Mouse (Mus musculus) lung, embryonic 14.5 days (tissue): Measurements from ENCODE around the gene Casr. TPM values are rescaled to one million over a fixed set of nuclear protein-coding genes. Genes with fewer than 3 reads are reported as not detected.

ENCODE experiments used
- ATAC-seq: fragments of 200-750 bp; cut with Nextera tagmentation; 2 replicates; pipeline ENCODE4 v1.8.0; 2017; ENCODE audit warnings: mild to moderate bottlenecking, moderate TSS enrichment, moderate library complexity; ENCODE audit not compliant: insufficient read depth
- DNase-seq: peaks from one replicate; pipeline ENCODE4 v3.0.0-alpha.2; 2015
- H3K27ac ChIP-seq: fragments of 300-500 bp; sonication (generic); 2 replicates; pipeline ENCODE4 v1.5.1; 2014; ENCODE audit warnings: low read depth, mild to moderate bottlenecking, moderate library complexity
- H3K27me3 ChIP-seq: fragments of 300-500 bp; sonication (generic); 2 replicates; pipeline ENCODE4 v1.6.1; 2014; ENCODE audit warnings: low read length, control low read depth; ENCODE audit not compliant: insufficient read depth
- H3K36me3 ChIP-seq: fragments of 300-500 bp; sonication (generic); 2 replicates; pipeline ENCODE4 v1.6.1; 2014; ENCODE audit warnings: control low read depth; ENCODE audit not compliant: insufficient read depth
- H3K4me1 ChIP-seq: fragments of 300-500 bp; sonication (generic); 2 replicates; pipeline ENCODE4 v1.6.1; 2014; ENCODE audit warnings: antibody characterized with exemption, control low read depth; ENCODE audit not compliant: insufficient read depth
- H3K4me2 ChIP-seq: fragments of 300-500 bp; sonication (generic); 2 replicates; pipeline ENCODE4 v1.6.1; 2014; ENCODE audit warnings: mild to moderate bottlenecking
- H3K4me3 ChIP-seq: fragments of 300-500 bp; sonication (generic); 2 replicates; pipeline ENCODE4 v1.5.1; 2014; ENCODE audit warnings: low read depth, low read length
- H3K9ac ChIP-seq: fragments of 300-500 bp; sonication (generic); 2 replicates; pipeline ENCODE4 v1.6.1; 2014
- H3K9me3 ChIP-seq: fragments of 300-500 bp; sonication (generic); 2 replicates; pipeline ENCODE4 v1.6.1; 2016; ENCODE audit warnings: low read depth, low read length, control low read depth
- CTCF ChIP-seq: IDR thresholded peaks from 2 replicates; pipeline ENCODE4 v1.5.1; 2016; ENCODE audit warnings: antibody characterized with exemption, low read depth
- WGBS: fragments of 180-500 bp; shearing (Covaris S2); extraction: QIAGEN DNeasy Blood & Tissue Kit; methylation state at CpG from one replicate; pipeline ENCODE4 v1.1.7; 2014; 5-methylcytosine and 5-hydroxymethylcytosine counted together
- polyA plus RNA-seq: library from polyadenylated mRNA; unstranded; fragments of >200 nt; fragmentation: Nextera tagmentation; extraction: Ambion mirVana; gene quantifications from 2 replicates; pipeline ENCODE4 v1.2.1, GENCODE M21; 2014

The Casr gene
- polyA plus RNA-seq, 1 experiment from 2014 or later = not detected

GRCm38 (mm10) chr16:36474849-36475248 lies 87.1 kb downstream of the Casr start:
- H3K27ac ChIP-seq = no peak overlapping the region
- no peaks in the 10 kb centered on the region for H3K9me3 ChIP-seq
- no peaks in the 10 kb centered on the region for H3K36me3 ChIP-seq
- H3K4me3 ChIP-seq = no peak overlapping the region
- no peak overlapping the region for H3K9ac ChIP-seq
- 68% methylated on average over 2 of the region's 2 CpGs for WGBS
- ATAC-seq (no peak), DNase-seq (no peak)
- no peak for TF ChIP-seq CTCF
- H3K4me2 ChIP-seq = no peak overlapping the region
- no peaks in the 10 kb centered on the region for H3K27me3 ChIP-seq
- no peaks in the 10 kb centered on the region for H3K4me1 ChIP-seq

DNA sequence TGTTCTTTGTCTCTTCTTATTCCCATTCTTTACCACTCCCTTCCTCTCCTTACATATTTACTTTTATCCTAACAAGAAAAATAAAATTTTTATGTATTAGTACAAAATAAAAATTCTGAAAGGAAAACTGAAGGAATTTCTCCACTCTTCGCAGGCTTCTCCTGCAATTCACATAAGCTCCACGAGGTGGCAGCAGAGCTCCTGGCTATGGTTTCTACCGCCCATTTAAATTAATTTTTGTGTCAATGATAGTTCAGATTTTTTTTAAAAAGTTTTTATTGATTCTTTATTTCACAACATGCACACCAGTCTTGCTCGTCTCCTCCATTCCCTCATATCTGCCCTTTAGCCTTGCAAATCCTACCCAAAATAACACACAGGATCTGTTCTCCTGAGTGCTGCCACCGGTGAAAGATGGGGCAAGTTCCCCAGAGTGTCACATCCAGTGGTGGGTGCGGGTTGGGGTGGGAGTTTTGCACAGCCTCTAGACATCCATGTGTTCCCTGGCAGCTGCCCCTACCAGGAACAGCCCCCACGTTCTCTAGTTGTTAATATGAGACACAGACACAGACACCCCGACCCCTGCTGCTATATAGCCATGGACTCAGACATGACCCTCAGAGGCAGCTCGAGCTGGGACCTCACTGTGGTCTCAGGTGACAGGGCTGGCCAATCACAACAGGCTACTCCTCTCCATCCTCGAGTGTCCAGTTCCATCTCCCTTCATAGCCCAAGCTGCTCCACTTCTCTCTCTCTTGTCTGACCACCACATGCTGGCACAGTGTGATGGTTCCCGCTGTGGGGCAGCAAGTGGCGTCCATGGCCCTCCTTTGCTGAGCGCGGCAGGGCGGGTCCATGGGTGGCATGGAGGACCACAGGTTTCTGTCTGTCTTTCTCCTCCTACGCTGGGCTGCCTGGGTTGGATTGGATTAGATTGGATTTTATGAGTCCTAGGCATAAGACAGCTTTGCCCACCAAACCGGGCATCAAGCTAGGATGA lies 88.4 kb downstream of the Casr start:
- ATAC-seq = no peak; the same call in 1 of the 2 replicates

DNA sequence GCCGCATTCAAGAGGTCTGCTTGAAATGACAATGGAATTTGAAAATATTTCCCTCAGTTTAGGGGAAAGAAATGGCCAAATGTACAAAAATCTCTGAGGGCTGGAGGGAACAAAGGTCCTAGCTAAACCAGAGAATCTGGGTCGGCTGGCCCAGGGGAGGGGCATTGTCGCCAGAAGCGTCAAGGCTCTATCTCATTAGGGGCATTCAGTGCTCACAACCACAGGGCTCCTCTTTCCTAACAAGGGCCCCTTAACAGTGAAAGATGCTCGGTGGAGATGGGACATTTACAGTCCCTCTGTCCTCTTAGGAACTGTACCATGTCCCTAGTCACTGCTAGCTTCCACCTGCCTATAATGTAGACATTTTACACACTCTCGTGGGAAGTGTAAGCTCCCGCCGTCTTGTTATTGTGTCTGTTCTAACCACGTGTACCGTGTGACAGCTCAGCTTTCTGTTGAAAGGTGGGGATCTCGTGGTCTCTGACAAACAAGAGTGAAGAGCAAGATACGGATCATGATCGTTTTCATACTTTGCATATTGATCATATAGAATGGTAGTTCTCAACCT lies 90.8 kb downstream of the Casr start:
- DNase-seq (no peak), ATAC-seq (no peak)
- Histone ChIP-seq H3K27me3 (no peaks in the 10 kb centered on the region), H3K4me2 (no peak overlapping the region), H3K4me3 (no peak overlapping the region), H3K27ac (no peak overlapping the region), H3K9me3 (no peaks in the 10 kb centered on the region), H3K9ac (no peak overlapping the region), H3K36me3 (no peaks in the 10 kb centered on the region), H3K4me1 (no peaks in the 10 kb centered on the region)
- WGBS = 57% methylated on average over 13 of the region's 13 CpGs
- TF ChIP-seq CTCF = no peak

More for the DNA sequence above, 88.4 kb downstream of the Casr start:
- H3K9ac ChIP-seq = no peak overlapping the region
- WGBS = 45% methylated on average over 17 of the region's 17 CpGs
- H3K4me3 ChIP-seq = no peak overlapping the region
- H3K4me2 ChIP-seq = no peak overlapping the region
- peak; percentile 81 for TF ChIP-seq CTCF
- no peaks in the 10 kb centered on the region for H3K9me3 ChIP-seq
- no peaks in the 10 kb centered on the region for H3K36me3 ChIP-seq
- no peaks in the 10 kb centered on the region for H3K27me3 ChIP-seq
- peak; percentile 73 for DNase-seq
- H3K27ac ChIP-seq = no peak overlapping the region
- no peaks in the 10 kb centered on the region for H3K4me1 ChIP-seq

- no peaks in the 10 kb centered on the region for H3K4me1 ChIP-seq
- peak; percentile 39 for TF ChIP-seq CTCF
- H3K9me3 ChIP-seq = no peaks in the 10 kb centered on the region
- 10% methylated on average over 2 of the region's 2 CpGs for WGBS
- H3K36me3 ChIP-seq = no peaks in the 10 kb centered on the region
- no peak overlapping the region for H3K9ac ChIP-seq
- H3K27ac ChIP-seq = no peak overlapping the region
- no peak overlapping the region for H3K4me2 ChIP-seq
- ATAC-seq (no peak), DNase-seq (peak; percentile 19)
- no peak overlapping the region for H3K4me3 ChIP-seq
- H3K27me3 ChIP-seq = no peaks in the 10 kb centered on the region
Observed at GRCm38 (mm10) chr16:36469955-36470478, 91.9 kb downstream of the Casr start.

- Histone ChIP-seq H3K4me2 (no peak overlapping the region), H3K9ac (no peak overlapping the region), H3K27ac (no peak overlapping the region), H3K9me3 (no peaks in the 10 kb centered on the region), H3K4me1 (no peaks in the 10 kb centered on the region), H3K27me3 (no peaks in the 10 kb centered on the region), H3K36me3 (no peaks in the 10 kb centered on the region), H3K4me3 (no peak overlapping the region)
- ATAC-seq (no peak), DNase-seq (no peak)
- TF ChIP-seq CTCF = no peak
- WGBS = 74% methylated on average over 9 of the region's 9 CpGs
Observed at GRCm38 (mm10) chr16:36469367-36469766, 92.6 kb downstream of the Casr start.

DNA sequence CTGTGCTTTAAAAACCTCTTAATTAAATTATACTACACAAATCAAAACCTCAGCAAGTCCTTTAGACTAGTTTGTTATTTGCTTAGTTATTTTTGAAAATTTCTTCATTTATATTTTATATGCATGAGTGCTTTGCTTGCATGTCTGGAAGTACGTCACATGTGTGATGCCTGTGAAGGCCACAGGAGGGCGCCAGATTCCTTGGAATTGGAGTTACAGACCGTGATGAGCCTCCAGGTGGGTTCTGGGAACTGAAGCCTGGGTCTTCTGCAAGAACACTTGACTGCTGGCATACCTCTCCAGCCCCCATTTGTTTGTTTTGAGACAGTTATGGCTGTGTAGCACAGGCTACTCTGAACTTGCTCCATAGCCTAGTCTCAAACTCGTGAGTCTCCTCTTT lies 93.1 kb downstream of the Casr start:
- Histone ChIP-seq H3K4me3 (no peak overlapping the region), H3K9ac (no peak overlapping the region), H3K4me1 (no peaks in the 10 kb centered on the region), H3K27me3 (no peaks in the 10 kb centered on the region), H3K36me3 (no peaks in the 10 kb centered on the region), H3K4me2 (no peak overlapping the region), H3K27ac (no peak overlapping the region), H3K9me3 (no peaks in the 10 kb centered on the region)
- ATAC-seq (no peak), DNase-seq (peak; percentile 9)
- peak; percentile 45 for TF ChIP-seq CTCF
- WGBS = 64% methylated on average over 4 of the region's 4 CpGs

DNA sequence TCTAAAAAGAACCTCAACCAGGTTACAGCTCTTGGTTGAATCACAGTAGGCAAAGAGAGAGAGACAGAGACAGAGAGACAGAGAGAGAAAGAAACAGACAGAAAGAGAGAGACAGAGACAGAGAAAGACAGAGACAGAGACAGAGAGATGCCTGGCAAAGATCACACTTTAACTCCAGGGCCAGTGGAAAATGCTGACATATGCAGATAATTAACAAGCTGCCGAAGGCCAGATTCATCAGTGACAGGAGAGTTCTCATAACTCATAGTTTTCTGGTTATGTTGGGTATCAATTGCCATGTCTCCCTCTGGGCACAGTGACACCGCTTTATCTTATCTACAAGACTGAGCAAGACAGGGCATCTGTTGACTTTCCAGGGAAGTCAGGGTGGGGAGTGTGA lies 94.0 kb downstream of the Casr start:
- 69% methylated on average over 2 of the region's 2 CpGs for WGBS
- Histone ChIP-seq H3K4me1 (no peaks in the 10 kb centered on the region), H3K27ac (no peak overlapping the region), H3K9ac (no peak overlapping the region), H3K4me3 (no peak overlapping the region), H3K36me3 (no peaks in the 10 kb centered on the region), H3K27me3 (no peaks in the 10 kb centered on the region), H3K9me3 (no peaks in the 10 kb centered on the region), H3K4me2 (no peak overlapping the region)
- no peak for DNase-seq
- ATAC-seq = no peak
- TF ChIP-seq CTCF = no peak
